Mouse (Mus musculus) granulocyte monocyte progenitor cell, adult 5-6 weeks (primary cell): Measurements from ENCODE around the gene Galm. TPM values are rescaled to one million over a fixed set of nuclear protein-coding genes. Genes with fewer than 3 reads are reported as not detected.

Experiments
- ATAC-seq: replicated peaks from 2 replicates; pipeline ENCODE4 v1.8.0; 2016; ENCODE audit warnings: mild to moderate bottlenecking, moderate TSS enrichment, inconsistent platforms; ENCODE audit not compliant: poor library complexity, severe bottlenecking
- total RNA-seq, 2 experiments: library from RNA; stranded (forward) in 1 of 2; stranded (reverse) in 1 of 2; fragments of 200-712, 200-1000 nt in 1 of 2; fragments of >200 nt in 1 of 2; fragmentation: Nextera tagmentation in 1 of 2; gene quantifications; 2 replicates each; pipeline ENCODE4 v1.2.3; 2014 to 2017

Galm gene
- total RNA-seq, 2 experiments from 2014 or later: 4.0 to 12.2 TPM

GRCm38 (mm10) chr17:80124985-80125750 is 2.1 kb upstream of the Galm start:
- ATAC-seq: no peak

- no peak for ATAC-seq
These were observed 1.1 kb upstream of the Galm start for GRCm38 (mm10) chr17:80126166-80126565.

DNA sequence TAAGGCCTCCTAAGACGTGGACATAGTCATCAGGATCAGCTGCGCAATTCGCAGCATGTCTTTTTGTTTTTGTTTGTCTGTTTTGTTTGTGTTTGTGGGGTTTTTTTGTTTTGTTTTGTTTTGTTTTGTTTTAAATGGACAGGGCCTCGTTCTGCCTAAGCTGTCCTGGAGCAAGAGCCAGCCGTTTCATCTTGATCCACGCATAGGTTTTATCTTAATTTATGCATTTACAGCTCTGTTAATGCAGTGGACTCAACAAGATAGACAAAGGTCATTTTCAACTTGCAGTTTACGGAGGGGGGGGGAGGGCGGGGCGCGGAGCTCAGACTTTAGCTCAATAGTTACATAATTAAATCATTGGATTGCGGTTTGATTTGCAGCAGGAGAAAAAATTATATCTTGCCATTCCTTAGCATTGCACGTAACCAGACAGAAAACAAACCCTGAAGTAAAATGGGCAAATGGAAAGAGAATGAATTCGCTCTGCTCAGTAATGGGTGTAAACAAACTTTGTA is 1.3 kb downstream of the Galm start:
- no peak for ATAC-seq

GRCm38 (mm10) chr17:80129387-80129786 is 2.1 kb downstream of the Galm start:
- no peak for ATAC-seq

- peak; percentile 64 for ATAC-seq
These were observed 3.6 kb downstream of the Galm start for GRCm38 (mm10) chr17:80130718-80131430.

- ATAC-seq: no peak
These were observed 4.1 kb downstream of the Galm start for GRCm38 (mm10) chr17:80131431-80131766.

DNA sequence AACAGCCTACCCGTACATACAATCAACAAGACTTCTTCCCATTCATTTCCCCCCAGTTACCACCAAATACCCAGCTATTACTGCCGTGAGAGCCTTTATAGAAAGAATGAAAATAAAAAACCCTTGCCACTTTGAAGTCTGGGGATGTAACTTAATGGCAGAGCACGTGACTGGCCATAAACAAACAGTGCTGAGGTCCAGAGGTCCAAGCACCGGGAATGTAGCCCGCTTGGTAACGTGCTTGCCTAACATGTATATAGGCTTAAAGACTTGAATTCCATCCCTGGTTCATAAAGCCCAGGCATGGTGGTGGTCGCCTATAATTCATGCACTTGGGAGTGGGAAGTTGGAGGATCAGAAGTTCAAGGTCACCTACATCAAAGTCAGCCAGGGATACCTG is 4.6 kb downstream of the Galm start:
- ATAC-seq: no peak

DNA sequence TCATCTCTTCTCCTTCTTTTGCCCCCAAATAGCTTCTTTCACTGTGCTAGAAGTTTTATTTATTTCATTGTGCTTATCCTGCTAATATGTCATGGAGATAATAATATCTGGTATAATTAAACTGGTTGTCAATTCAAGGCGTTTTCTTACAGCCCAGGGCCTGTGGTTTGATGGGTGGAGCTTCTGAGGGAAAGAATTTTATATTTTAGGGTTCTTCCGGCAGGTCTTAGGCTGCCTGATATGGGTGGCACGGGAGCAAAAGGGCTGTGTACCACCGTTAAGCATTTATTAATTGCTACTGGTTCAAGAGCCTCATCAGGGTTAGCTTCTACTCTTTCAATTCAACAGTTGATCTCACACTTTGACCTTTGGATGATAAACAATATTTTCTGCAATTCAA is 5.2 kb downstream of the Galm start:
- ATAC-seq: no peak

DNA sequence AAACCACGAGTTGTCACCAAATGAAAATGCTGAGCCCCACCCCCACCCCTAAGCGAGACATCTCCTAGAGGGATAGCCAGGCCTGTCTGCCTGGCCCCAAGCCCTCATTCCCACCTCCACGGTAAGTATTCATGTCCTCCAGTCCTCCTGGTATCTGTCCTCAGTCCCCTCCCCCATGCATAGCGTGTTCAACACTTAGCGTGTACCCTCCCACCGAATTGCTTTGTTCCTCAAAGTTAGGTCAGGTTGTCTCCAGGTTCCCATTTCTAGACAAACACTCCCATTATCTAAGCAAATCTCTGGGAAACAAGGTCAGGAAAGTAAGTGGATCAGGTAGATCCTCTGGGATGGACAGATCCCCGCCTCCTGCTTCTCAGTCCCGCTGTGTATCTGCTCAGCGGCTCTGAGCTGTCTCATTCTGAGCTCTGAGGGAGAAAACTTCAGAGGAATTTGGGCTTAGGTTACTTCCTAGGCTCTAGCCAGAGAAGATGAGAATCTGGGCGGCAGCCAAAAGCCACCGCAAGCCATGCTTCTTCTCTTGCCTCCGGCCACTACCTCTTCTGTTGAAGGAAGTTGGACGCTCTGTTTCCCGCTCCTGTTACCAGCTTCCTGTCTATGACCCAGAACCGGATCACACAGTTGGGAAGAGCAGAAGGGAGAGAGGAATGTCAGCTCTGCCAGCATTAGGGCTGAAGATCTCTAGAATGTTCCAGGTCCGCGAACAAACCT is 11.3 kb downstream of the Galm start:
- ATAC-seq: peak; percentile 85

DNA sequence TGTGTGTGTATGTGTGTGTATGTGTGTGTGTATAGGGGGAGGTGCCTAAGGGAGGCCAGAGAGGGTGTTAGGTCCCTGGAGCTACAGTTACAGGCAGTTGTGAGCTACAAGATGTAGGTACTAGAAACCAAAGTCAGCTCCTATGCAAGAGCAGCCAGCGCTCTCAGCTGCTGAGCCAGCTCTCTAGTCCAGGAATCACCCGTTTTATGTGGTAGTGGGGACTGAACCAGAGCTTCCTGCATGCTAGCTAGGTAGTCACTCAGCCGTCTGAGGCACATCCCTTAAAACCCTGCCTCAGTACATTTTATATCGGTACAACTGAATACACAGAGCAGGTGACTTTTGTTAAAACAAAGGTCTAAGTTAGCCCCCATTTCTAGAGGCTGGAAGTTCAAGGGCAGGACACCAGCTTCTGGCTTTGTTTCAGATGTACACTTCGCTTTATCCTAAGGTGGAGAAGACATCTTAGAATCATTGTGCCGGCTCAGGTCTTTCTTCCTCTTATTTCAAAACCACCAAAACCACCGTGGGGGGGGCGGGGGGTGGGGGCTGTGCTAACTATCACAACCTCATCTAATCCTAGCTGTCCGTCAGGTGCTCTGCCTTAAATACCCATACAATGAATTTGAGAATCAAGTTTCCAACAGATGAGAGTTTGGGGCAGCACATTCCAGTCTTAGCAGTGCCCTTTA is 12.6 kb downstream of the Galm start:
- ATAC-seq: peak; percentile 46

DNA sequence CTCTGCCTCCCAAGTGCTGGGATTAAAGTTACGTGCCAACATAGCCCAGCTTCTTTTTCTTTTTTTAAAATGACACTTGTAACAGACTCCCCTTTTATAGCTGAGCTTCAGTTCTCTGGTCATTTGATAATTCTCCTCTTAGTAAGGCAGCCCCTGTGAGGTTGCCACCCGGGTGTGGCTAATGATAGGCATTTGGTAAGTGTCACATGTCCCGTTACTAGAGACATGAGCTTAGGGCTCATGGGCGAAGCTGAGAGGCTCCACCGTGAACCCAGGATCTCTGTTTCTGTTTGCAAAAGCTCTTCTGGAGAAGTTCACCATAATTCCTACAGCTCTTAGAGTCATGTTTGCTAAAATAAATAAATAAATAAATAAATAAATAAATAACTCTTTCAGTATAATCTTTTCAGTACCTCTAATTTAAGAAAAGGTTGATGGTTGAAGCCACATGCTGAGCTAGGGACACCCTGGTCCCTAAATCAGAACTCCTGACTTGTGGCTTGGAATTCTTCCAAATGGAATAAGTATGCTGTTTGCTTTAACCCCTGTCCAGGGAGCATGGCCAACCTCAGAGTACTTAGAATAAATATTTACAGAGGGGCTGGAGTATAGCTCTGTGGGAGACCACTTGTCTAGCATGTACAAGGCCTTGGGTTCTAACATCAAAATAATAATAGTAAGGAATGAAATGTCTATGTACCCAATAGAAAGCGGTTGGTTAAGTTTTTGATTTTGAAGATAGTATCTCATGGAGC is 16.4 kb downstream of the Galm start:
- no peak for ATAC-seq

GRCm38 (mm10) chr17:80145210-80145609 is 17.9 kb downstream of the Galm start:
- no peak for ATAC-seq

- no peak for ATAC-seq
These were observed 18.5 kb downstream of the Galm start for GRCm38 (mm10) chr17:80145771-80146170.

DNA sequence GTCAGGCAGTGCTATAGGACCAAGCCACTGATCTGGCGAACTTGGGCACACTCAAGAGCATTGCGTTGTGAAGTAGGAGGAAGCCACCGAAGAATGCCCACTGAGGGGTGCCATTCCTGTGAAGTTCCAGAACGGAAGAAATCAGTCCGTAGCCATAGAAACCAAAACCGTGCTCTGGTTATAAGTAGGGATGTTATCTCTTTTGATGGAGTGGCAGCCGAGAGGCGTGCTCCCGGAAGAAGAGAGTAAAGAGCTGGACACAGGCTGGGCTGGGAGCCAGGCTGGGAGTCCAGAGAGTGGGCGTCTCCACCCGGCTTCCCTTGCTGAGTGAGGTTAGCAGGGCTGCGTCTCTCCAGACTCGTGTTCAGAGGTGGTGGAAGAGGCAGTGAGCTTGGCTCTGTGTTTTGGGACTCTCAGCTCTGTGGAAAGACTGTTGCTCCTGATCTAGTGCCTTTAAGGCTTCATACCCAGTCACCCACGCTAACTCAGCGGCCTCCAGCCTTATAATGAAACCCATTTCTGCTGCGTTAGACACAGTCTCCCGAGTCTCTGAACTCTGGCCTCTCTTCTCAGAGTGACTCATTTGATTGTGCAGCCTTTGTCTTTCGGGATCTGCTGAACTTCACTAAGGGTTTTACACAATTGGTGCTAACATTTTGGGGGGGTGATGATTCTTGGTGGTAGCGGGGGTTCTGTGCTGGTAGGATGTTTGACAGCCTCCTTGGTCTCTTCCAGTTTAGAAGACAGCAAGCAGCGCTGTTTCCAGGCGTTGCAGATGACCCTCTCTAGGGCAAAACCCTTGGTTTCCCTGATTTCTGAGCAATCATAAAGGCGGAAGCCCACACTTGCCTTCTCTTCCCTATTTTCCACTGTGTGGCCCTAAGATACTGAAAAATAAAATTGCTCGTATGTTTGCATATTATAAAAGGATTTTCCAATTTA is 21.1 kb downstream of the Galm start:
- ATAC-seq: no peak

DNA sequence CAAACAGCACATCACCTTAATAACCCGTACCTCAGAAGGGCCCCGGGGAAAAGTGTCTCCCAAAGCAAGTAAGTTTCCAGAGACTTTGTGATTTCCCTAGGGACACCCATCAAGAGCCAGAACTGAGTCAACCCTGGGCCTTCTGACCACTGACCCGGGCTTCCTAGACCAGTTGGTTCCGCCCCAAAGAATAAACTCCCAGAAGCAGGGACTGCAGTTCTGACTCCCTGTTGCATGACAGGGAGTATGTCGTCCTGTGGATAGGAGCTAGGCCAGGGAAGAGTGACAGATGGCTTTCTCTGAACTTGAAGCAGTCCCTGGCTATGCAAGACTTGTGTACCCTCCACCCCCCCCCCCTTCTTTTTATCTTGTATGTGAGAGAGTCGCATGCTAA is 21.7 kb downstream of the Galm start:
- ATAC-seq: no peak

GRCm38 (mm10) chr17:80151353-80151752 is 24.1 kb downstream of the Galm start:
- no peak for ATAC-seq

DNA sequence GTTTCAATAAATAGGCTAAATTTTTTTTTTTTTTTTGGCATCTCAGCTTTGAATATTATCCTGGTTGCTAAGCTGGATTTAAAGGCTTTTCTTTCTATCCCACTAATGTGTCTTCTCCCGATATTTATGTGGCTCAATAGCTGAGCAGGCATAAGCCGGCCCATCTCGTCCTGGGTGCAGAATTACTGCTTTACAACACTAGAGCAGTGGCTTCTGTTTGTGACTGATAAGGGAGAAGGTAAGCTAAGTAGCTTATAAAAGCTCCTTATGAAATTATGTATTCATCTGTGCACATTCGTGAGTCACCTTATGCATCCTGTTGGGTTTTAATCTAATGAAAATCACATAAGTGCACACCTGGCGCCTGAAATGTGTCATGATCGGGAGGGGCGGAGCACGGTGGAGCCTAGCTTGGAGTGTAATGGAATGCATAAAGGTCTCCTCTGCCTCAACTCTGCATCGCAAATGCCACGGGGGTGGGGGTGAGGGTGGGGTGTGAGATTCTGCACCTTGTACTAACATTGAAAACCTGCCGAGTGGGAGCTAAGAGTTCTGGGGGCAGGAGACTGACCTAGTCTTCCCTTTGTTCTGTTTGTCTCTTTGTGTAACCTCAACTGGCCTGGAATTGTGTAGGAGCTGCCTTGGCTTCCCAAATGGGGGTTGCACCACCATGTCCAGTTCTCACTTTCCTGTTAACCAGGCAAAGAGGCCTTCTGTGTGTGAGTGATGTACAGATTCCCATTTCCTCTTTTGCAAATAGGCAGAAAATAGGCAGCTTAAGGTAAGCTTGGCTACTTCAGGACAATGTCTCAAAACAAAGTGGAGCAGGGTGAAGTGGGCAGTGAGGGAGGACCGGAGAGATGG is 25.7 kb downstream of the Galm start:
- peak; percentile 56 for ATAC-seq

- no peak for ATAC-seq
These were observed 26.4 kb downstream of the Galm start for GRCm38 (mm10) chr17:80153631-80154030.
